Mouse (Mus musculus) heart, embryonic 15.5 days (tissue): ENCODE results near the gene Slc17a8. TPM values are rescaled to one million over a fixed set of nuclear protein-coding genes. Genes with fewer than 3 reads are reported as not detected.

Experiments
- ATAC-seq: fragments of 200-750 bp; cut with Nextera tagmentation; replicated peaks from 2 replicates; pipeline ENCODE4 v1.8.0; 2017; ENCODE audit warnings: low read depth, moderate TSS enrichment; ENCODE audit not compliant: insufficient number of reproducible peaks, insufficient read depth, low FRiP score
- H3K27ac ChIP-seq: fragments of 300-500 bp; sonication (generic); 2 replicates; pipeline ENCODE4 v1.5.1; 2015; ENCODE audit warnings: mild to moderate bottlenecking, inconsistent platforms
- H3K27me3 ChIP-seq: fragments of 300-500 bp; sonication (generic); 2 replicates; pipeline ENCODE4 v1.6.1; 2015; ENCODE audit warnings: inconsistent platforms
- H3K36me3 ChIP-seq: fragments of 300-500 bp; sonication (generic); 2 replicates; pipeline ENCODE4 v1.6.1; 2015; ENCODE audit warnings: mild to moderate bottlenecking, inconsistent platforms
- H3K4me1 ChIP-seq: fragments of 300-500 bp; sonication (generic); replicated peaks from 2 replicates; pipeline ENCODE4 v1.6.1; 2015; ENCODE audit warnings: inconsistent platforms
- H3K4me2 ChIP-seq: fragments of 300-500 bp; sonication (generic); 2 replicates; pipeline ENCODE4 v1.6.1; 2015; ENCODE audit warnings: inconsistent platforms, mild to moderate bottlenecking, moderate library complexity
- H3K4me3 ChIP-seq: fragments of 300-500 bp; sonication (generic); 2 replicates; pipeline ENCODE4 v1.5.1; 2015; ENCODE audit warnings: mild to moderate bottlenecking, inconsistent platforms
- H3K9ac ChIP-seq: fragments of 300-500 bp; sonication (generic); 2 replicates; pipeline ENCODE4 v1.6.1; 2015; ENCODE audit warnings: mild to moderate bottlenecking, inconsistent platforms
- H3K9me3 ChIP-seq: fragments of 300-500 bp; sonication (generic); replicated peaks from 2 replicates; pipeline ENCODE4 v1.6.1; 2016; ENCODE audit warnings: inconsistent platforms
- WGBS: fragments of 180-500 bp; shearing (Covaris S2); methylation state at CpG from one replicate; pipeline ENCODE4 v1.1.7; 2015; ENCODE audit warnings: mixed read lengths; 5-methylcytosine and 5-hydroxymethylcytosine counted together
- polyA plus RNA-seq: library from polyadenylated mRNA; unstranded; fragments of >200 nt; fragmentation: Nextera tagmentation; extraction: Ambion mirVana; gene quantifications from 2 replicates; pipeline ENCODE4 v1.2.1, GENCODE M21; 2015

Slc17a8 gene
- polyA plus RNA-seq, 1 experiment from 2014 or later = 0.03 TPM

GRCm38 (mm10) chr10:89527054-89527453 lies 94.0 kb downstream of the Slc17a8 start:
- Histone ChIP-seq H3K4me1 (peaks cover 29% of the 10 kb centered on the region), H3K9me3 (no peaks in the 10 kb centered on the region), H3K36me3 (no peaks in the 10 kb centered on the region), H3K9ac (no peak overlapping the region), H3K4me3 (no peak overlapping the region), H3K27me3 (no peaks in the 10 kb centered on the region), H3K27ac (peak overlapping the region; percentile 65), H3K4me2 (0 out of 2 replicates have a peak overlapping the region, but pooled peaks have one; percentile 11)
- 0 out of 2 replicates have a peak, but pooled peaks have one; percentile 40 for ATAC-seq
- 23% methylated on average over 5 of the region's 5 CpGs for WGBS

GRCm38 (mm10) chr10:89525823-89526222 lies 95.2 kb downstream of the Slc17a8 start:
- H3K4me3 ChIP-seq = no peak overlapping the region
- no peaks in the 10 kb centered on the region for H3K9me3 ChIP-seq
- WGBS = 78% methylated on average over 2 of the region's 2 CpGs
- ATAC-seq = no peak
- peaks cover 31% of the 10 kb centered on the region for H3K4me1 ChIP-seq
- H3K27ac ChIP-seq = no peak overlapping the region
- H3K9ac ChIP-seq = no peak overlapping the region
- no peaks in the 10 kb centered on the region for H3K36me3 ChIP-seq
- H3K4me2 ChIP-seq = no peak overlapping the region
- no peaks in the 10 kb centered on the region for H3K27me3 ChIP-seq

Other genes with a start within 250 kb of the Slc17a8 start
- gene Gas2l3, start 177.3 kb downstream of the Slc17a8 start, polyA plus RNA-seq = 20.6 and 24.5 TPM in 2 replicates
- gene Nr1h4, start 87.7 kb downstream of the Slc17a8 start, polyA plus RNA-seq = 0.81 and 1.0 TPM in 2 replicates
- gene Scyl2, start 65.0 kb upstream of the Slc17a8 start, polyA plus RNA-seq = 3.9 and 4.3 TPM in 2 replicates
- gene Actr6, start 111.0 kb upstream of the Slc17a8 start, polyA plus RNA-seq = 25.0 and 26.8 TPM in 2 replicates
- gene Uhrf1bp1l, start 123.7 kb upstream of the Slc17a8 start, polyA plus RNA-seq = 18.0 and 19.2 TPM in 2 replicates